ENCODE assay signal across 18 mouse cellular contexts in the genomic region with DNA sequence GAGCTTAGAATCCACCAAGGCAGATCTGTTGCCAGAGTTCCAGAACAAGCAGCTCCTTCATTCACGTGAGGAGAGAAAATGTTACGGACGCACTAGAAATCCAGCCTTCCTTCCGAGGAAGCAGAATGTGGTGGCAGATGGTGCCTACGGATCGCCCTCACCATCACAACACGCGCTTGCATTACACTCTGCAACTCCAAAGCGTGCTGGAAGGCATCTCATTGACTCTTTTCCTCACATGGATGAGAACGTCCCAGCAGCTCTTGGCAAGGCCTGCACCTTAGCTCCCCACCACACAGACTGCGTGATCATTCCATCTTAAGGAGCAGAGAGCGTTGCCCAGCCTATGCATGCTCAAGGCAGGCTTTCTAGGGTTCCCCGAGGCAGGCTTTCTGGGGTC. TPM values are rescaled to one million over a fixed set of nuclear protein-coding genes. Genes with fewer than 3 reads are reported as not detected.
A peak's percentile ranks its signal among the peaks of the same experiment; 100 is the strongest.
DNase-seq lines count a peak whose midpoint lies in the region; ATAC-seq and TF ChIP-seq lines count a peak whose summit lies in the region.
"Had no signal": no experiment of that assay in that cellular context is flagged by ENCODE, and none has a peak within 500 bp of the region (broad histone marks: within the 10 kb centered on the region; RNA-seq: fewer than 3 reads in every experiment).

No protein-coding gene starts in this region.

- no peak overlapping the region for H3K9ac ChIP-seq in forebrain, embryonic 13.5 days
- H3K9ac ChIP-seq in midbrain, postnatal 0 days (replicated peaks; ENCODE audit: low read length, poor library complexity, severe bottlenecking), result no peak overlapping the region
- no peak overlapping the region for H3K9ac ChIP-seq in midbrain, embryonic 16.5 days (ENCODE audit: low read depth, low read length)
- H3K9ac ChIP-seq: hindbrain, embryonic 13.5 days; liver, embryonic 14.5 days; neural tube, embryonic 12.5 days had no signal

- H3K9me3 ChIP-seq in forebrain, embryonic 13.5 days (replicated peaks), result peaks cover 13% of the 10 kb centered on the region; the same call in 1 of the 2 replicates
- H3K9me3 ChIP-seq in forebrain, embryonic 10.5 days, result peaks cover 20% of the 10 kb centered on the region
- H3K9me3 ChIP-seq in midbrain, postnatal 0 days (ENCODE audit: low read length), result no peaks in the 10 kb centered on the region
- H3K9me3 ChIP-seq in midbrain, embryonic 16.5 days (replicated peaks; ENCODE audit: control insufficient read depth, low read length, poor library complexity, severe bottlenecking), result peaks cover 3% of the 10 kb centered on the region; the same call in 1 of the 2 replicates
- H3K9me3 ChIP-seq: limb, embryonic 10.5 days had no signal

- peak; percentile 67; the same call in 1 of the 2 replicates for ATAC-seq in forebrain, embryonic 13.5 days
- ATAC-seq in midbrain, postnatal 0 days (ENCODE audit: low FRiP score), result no peak
- no peak for ATAC-seq in midbrain, embryonic 16.5 days
- ATAC-seq: intestine, embryonic 16.5 days had no signal

- 87% methylated on average over 13 of the region's 13 CpGs for WGBS in forebrain, embryonic 13.5 days
- 95% methylated on average over 13 of the region's 13 CpGs for WGBS in forebrain, embryonic 10.5 days
- 94% methylated on average over 13 of the region's 13 CpGs for WGBS in midbrain, postnatal 0 days
- WGBS in midbrain, embryonic 16.5 days, result 97% methylated on average over 13 of the region's 13 CpGs

- no peak overlapping the region for H3K4me3 ChIP-seq in forebrain, embryonic 13.5 days
- no peak overlapping the region for H3K4me3 ChIP-seq in forebrain, embryonic 10.5 days
- H3K4me3 ChIP-seq in midbrain, postnatal 0 days (ENCODE audit: low read depth, low read length), result no peak overlapping the region
- H3K4me3 ChIP-seq in midbrain, embryonic 16.5 days (ENCODE audit: low read depth, low read length), result no peak overlapping the region
- H3K4me3 ChIP-seq: heart, adult 2 months; hindbrain, embryonic 13.5 days; limb, embryonic 10.5 days; megakaryocyte, embryonic 14.5 days; neural tube, embryonic 12.5 days had no signal

- no peaks in the 10 kb centered on the region for H3K27me3 ChIP-seq in forebrain, embryonic 13.5 days
- no peaks in the 10 kb centered on the region for H3K27me3 ChIP-seq in forebrain, embryonic 10.5 days (ENCODE audit: poor library complexity, severe bottlenecking)
- H3K27me3 ChIP-seq in midbrain, postnatal 0 days (ENCODE audit: insufficient read depth, low read length), result no peaks in the 10 kb centered on the region
- no peaks in the 10 kb centered on the region for H3K27me3 ChIP-seq in midbrain, embryonic 16.5 days (ENCODE audit: control insufficient read depth, insufficient read depth, low read depth, low read length)
- H3K27me3 ChIP-seq: hindbrain, embryonic 13.5 days; megakaryocyte, embryonic 14.5 days; neural tube, embryonic 12.5 days had no signal

- H3K27ac ChIP-seq in forebrain, embryonic 13.5 days, result no peak overlapping the region
- no peak overlapping the region for H3K27ac ChIP-seq in forebrain, embryonic 10.5 days
- no peak overlapping the region for H3K27ac ChIP-seq in midbrain, postnatal 0 days (ENCODE audit: low read depth, low read length)
- H3K27ac ChIP-seq in midbrain, embryonic 16.5 days (ENCODE audit: low read length), result no peak overlapping the region
- H3K27ac ChIP-seq: heart, adult 2 months; hindbrain, embryonic 13.5 days; limb, embryonic 10.5 days; liver, embryonic 14.5 days; neural tube, embryonic 12.5 days had no signal

- H3K4me2 ChIP-seq in forebrain, embryonic 13.5 days, result no peak overlapping the region
- H3K4me2 ChIP-seq in midbrain, postnatal 0 days (ENCODE audit: low read depth, low read length, poor library complexity, severe bottlenecking), result no peak overlapping the region
- H3K4me2 ChIP-seq in midbrain, embryonic 16.5 days (ENCODE audit: low read length), result no peak overlapping the region
- H3K4me2 ChIP-seq: hindbrain, embryonic 13.5 days; neural tube, embryonic 12.5 days had no signal

- H3K4me1 ChIP-seq in forebrain, embryonic 13.5 days, result no peaks in the 10 kb centered on the region
- peaks cover 21% of the 10 kb centered on the region for H3K4me1 ChIP-seq in forebrain, embryonic 10.5 days
- H3K4me1 ChIP-seq in midbrain, postnatal 0 days (ENCODE audit: insufficient read depth, low read length), result no peaks in the 10 kb centered on the region
- H3K4me1 ChIP-seq in midbrain, embryonic 16.5 days (ENCODE audit: control insufficient read depth, insufficient read depth, low read length), result no peaks in the 10 kb centered on the region
- H3K4me1 ChIP-seq: hindbrain, embryonic 13.5 days; megakaryocyte, embryonic 14.5 days; neural tube, embryonic 12.5 days had no signal

- TF ChIP-seq CTCF in midbrain, postnatal 0 days (IDR thresholded peaks at IDR 0.05), result no peak

- no peaks in the 10 kb centered on the region for H3K36me3 ChIP-seq in forebrain, embryonic 13.5 days (ENCODE audit: poor library complexity, severe bottlenecking)
- no peaks in the 10 kb centered on the region for H3K36me3 ChIP-seq in forebrain, embryonic 10.5 days (replicated peaks)
- no peaks in the 10 kb centered on the region for H3K36me3 ChIP-seq in midbrain, postnatal 0 days (ENCODE audit: insufficient read depth, low read length)
- H3K36me3 ChIP-seq in midbrain, embryonic 16.5 days (ENCODE audit: control insufficient read depth, insufficient read depth, low read length), result no peaks in the 10 kb centered on the region
- H3K36me3 ChIP-seq: hindbrain, embryonic 13.5 days; limb, embryonic 10.5 days; neural tube, embryonic 12.5 days had no signal

- DNase-seq in forebrain, embryonic 10.5 days (ENCODE audit: extremely low spot score, low spot score), result no peak
- DNase-seq in midbrain, postnatal 0 days (ENCODE audit: low spot score), result peak; percentile 23
- DNase-seq in right cerebral cortex, adult 18-20 months, result peak; percentile 63
- DNase-seq in lung, adult 18-20 months, result no peak
- DNase-seq in heart, adult 11 months, result no peak
- DNase-seq in B cell, adult 2 months, result no peak
- DNase-seq: cerebellum, adult 9-10 months; heart, adult 2 months; kidney, postnatal 10 days; lung, postnatal 10 days had no signal

RNA-seq across cellular contexts. Expression of gene Ipo5, which starts 55.8 kb away (rescaled TPM):
- polyA plus RNA-seq in forebrain, embryonic 13.5 days (2015; fragmentation: Nextera tagmentation; extraction: Ambion mirVana), result 89.2 and 103 TPM in 2 replicates
- 187 and 188 TPM in 2 replicates for polyA plus RNA-seq in forebrain, embryonic 10.5 days (2016; fragmentation: Nextera tagmentation; extraction: Ambion mirVana)
- total RNA-seq in midbrain, postnatal 0 days (2014; rRNA removed), result 65.4 and 82.6 TPM in 2 replicates
- 43.0 and 46.5 TPM in 2 replicates for polyA plus RNA-seq in midbrain, postnatal 0 days (2015; fragmentation: Nextera tagmentation; extraction: Ambion mirVana)
- polyA plus RNA-seq in midbrain, embryonic 16.5 days (2015; fragmentation: Nextera tagmentation; extraction: Ambion mirVana), result 54.9 and 61.5 TPM in 2 replicates

Comparison
In these comparisons a context has a peak if more than half of its experiments do, and no peak if none do; other contexts are left out.
1. DNase-seq: peak in midbrain, postnatal 0 days (single experiment) and right cerebral cortex, adult 18-20 months (single experiment); none in forebrain, embryonic 10.5 days (single experiment), lung, adult 18-20 months (0 of 2), heart, adult 11 months (single experiment) and B cell, adult 2 months (0 of 2).